Mouse (Mus musculus) liver, postnatal 0 days (tissue): ENCODE data around the gene Phyhd1. TPM values are rescaled to one million over a fixed set of nuclear protein-coding genes. Genes with fewer than 3 reads are reported as not detected.
A peak's percentile ranks its signal among the peaks of the same experiment; 100 is the strongest.

Source experiments
- ATAC-seq: fragments of 200-750 bp; cut with Nextera tagmentation; 2 replicates; pipeline ENCODE4 v1.8.0; 2017; ENCODE audit warnings: mild to moderate bottlenecking, moderate library complexity
- DNase-seq: peaks from one replicate; pipeline ENCODE4 v3.0.0-alpha.2; 2016
- H3K27ac ChIP-seq: fragments of 300-500 bp; sonication (generic); 2 replicates; pipeline ENCODE4 v1.5.1; 2014; ENCODE audit warnings: antibody characterized with exemption, moderate library complexity, mild to moderate bottlenecking, low read depth
- H3K27me3 ChIP-seq: fragments of 300-500 bp; sonication (generic); 2 replicates; pipeline ENCODE4 v1.6.1; 2014; ENCODE audit warnings: low read length, control low read depth, mixed read lengths; ENCODE audit not compliant: insufficient read depth
- H3K36me3 ChIP-seq: fragments of 300-500 bp; sonication (generic); replicated peaks from 2 replicates; pipeline ENCODE4 v1.6.1; 2014; ENCODE audit warnings: mild to moderate bottlenecking, control low read depth, low read length, moderate library complexity, mixed read lengths; ENCODE audit not compliant: insufficient read depth
- H3K4me1 ChIP-seq: fragments of 300-500 bp; sonication (generic); 2 replicates; pipeline ENCODE4 v1.6.1; 2014; ENCODE audit warnings: antibody characterized with exemption, mild to moderate bottlenecking, control low read depth; ENCODE audit not compliant: insufficient read depth
- H3K4me2 ChIP-seq: fragments of 300-500 bp; sonication (generic); 2 replicates; pipeline ENCODE4 v1.6.1; 2014; ENCODE audit warnings: low read depth, mild to moderate bottlenecking, low read length, moderate library complexity, mixed read lengths
- H3K4me3 ChIP-seq: fragments of 300-500 bp; sonication (generic); 2 replicates; pipeline ENCODE4 v1.5.1; 2014; ENCODE audit warnings: low read depth, low read length
- H3K9ac ChIP-seq: fragments of 300-500 bp; sonication (generic); replicated peaks from 2 replicates; pipeline ENCODE4 v1.6.1; 2014; ENCODE audit warnings: mild to moderate bottlenecking, moderate library complexity
- H3K9me3 ChIP-seq: fragments of 300-500 bp; sonication (generic); 2 replicates; pipeline ENCODE4 v1.6.1; 2016; ENCODE audit warnings: mild to moderate bottlenecking, control low read depth, low read length, mixed read lengths
- CTCF ChIP-seq: sonication (generic); IDR thresholded peaks from 2 replicates; pipeline ENCODE4 v1.5.1; 2016; ENCODE audit warnings: antibody characterized with exemption, low read depth
- EP300 ChIP-seq: IDR thresholded peaks from 2 replicates; pipeline ENCODE4 v1.6.1; 2016; ENCODE audit warnings: antibody characterized with exemption, low read depth, mild to moderate bottlenecking
- WGBS: fragments of 180-500 bp; shearing (Covaris S2); extraction: QIAGEN DNeasy Blood & Tissue Kit; methylation state at CpG from one replicate; pipeline ENCODE4 v1.1.7; 2014; ENCODE audit not compliant: insufficient replicate concordance; 5-methylcytosine and 5-hydroxymethylcytosine counted together
- polyA plus RNA-seq: library from polyadenylated mRNA; unstranded; fragments of >200 nt; fragmentation: Nextera tagmentation; extraction: Ambion mirVana; gene quantifications from 2 replicates; pipeline ENCODE4 v1.2.1, GENCODE M21; 2015

The Phyhd1 gene
- polyA plus RNA-seq, 1 experiment from 2014 or later = 23.2 TPM

GRCm38 (mm10) chr2:30280743-30281142, 14.7 kb downstream of the Phyhd1 start, which contains the start of gene Gm28038:
Gene Gm28038 (plus strand): TSS chr2:30281043.
- Histone ChIP-seq H3K4me1 (peaks cover 12% of the 10 kb centered on the region), H3K4me2 (no peak within 1 kb of the TSS), H3K27ac (no peak within 1 kb of the TSS), H3K27me3 (no peaks in the 10 kb centered on the region), H3K9ac (no peak within 1 kb of the TSS), H3K4me3 (no peak within 1 kb of the TSS), H3K36me3 (no peaks in the 10 kb centered on the region), H3K9me3 (no peaks in the 10 kb centered on the region)
- WGBS = 87% methylated on average over 11 of the region's 11 CpGs
- no peak for TF ChIP-seq EP300
- TF ChIP-seq CTCF = no peak
- DNase-seq = no peak
- ATAC-seq = no peak

- ATAC-seq = no peak
- Histone ChIP-seq H3K27me3 (no peaks in the 10 kb centered on the region), H3K9me3 (no peaks in the 10 kb centered on the region), H3K4me3 (no peak overlapping the region), H3K9ac (no peak overlapping the region), H3K27ac (no peak overlapping the region), H3K4me1 (peaks cover 12% of the 10 kb centered on the region), H3K4me2 (no peak overlapping the region), H3K36me3 (no peaks in the 10 kb centered on the region)
- DNase-seq = no peak
- 71% methylated on average over 3 of the region's 3 CpGs for WGBS
- TF ChIP-seq CTCF (no peak), EP300 (no peak)
These were observed 15.6 kb downstream of the Phyhd1 start for GRCm38 (mm10) chr2:30281651-30282050.

- TF ChIP-seq CTCF = no peak
- no peak for TF ChIP-seq EP300
- DNase-seq = no peak
- Histone ChIP-seq H3K27me3 (no peaks in the 10 kb centered on the region), H3K4me1 (peaks cover 23% of the 10 kb centered on the region), H3K9ac (no peak overlapping the region), H3K9me3 (no peaks in the 10 kb centered on the region), H3K27ac (no peak overlapping the region), H3K4me2 (no peak overlapping the region), H3K36me3 (no peaks in the 10 kb centered on the region), H3K4me3 (no peak overlapping the region)
- 73% methylated on average over 2 of the region's 2 CpGs for WGBS
- ATAC-seq = no peak
These were observed 17.2 kb downstream of the Phyhd1 start for GRCm38 (mm10) chr2:30283193-30283592.

DNA sequence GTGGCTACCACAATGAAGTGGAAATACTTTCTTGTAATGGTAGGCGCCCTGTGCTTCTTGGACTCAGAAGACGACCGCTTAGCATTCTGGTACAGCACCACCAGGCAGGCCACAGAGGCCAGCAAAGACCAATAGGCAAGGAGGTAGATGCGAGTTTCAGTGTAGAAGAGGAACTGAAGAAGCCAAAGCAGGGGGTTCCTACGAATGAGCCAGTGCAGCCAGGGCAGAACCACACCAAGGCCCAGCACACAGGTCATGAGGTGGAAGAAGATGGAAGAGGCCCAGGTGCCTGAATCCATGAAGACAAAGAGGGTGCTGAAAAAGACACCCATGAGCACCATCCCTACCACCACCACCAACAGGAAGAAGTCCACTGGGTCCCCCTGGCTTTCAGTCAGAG, 19.0 kb downstream of the Phyhd1 start:
- H3K4me2 ChIP-seq = peak overlapping the region; percentile 96
- TF ChIP-seq EP300 (no peak), CTCF (0 out of 2 replicates have a peak, but pooled peaks have one; percentile 5)
- WGBS = 69% methylated on average over 5 of the region's 5 CpGs
- H3K4me1 ChIP-seq = peaks cover 23% of the 10 kb centered on the region
- no peaks in the 10 kb centered on the region for H3K27me3 ChIP-seq
- H3K9ac ChIP-seq = peak overlapping the region; percentile 82
- 0 out of 2 replicates have a peak overlapping the region, but pooled peaks have one; percentile 75 for H3K4me3 ChIP-seq
- H3K27ac ChIP-seq = no peak overlapping the region
- H3K36me3 ChIP-seq = no peaks in the 10 kb centered on the region; the same call in 1 of the 2 replicates
- no peak for DNase-seq
- no peak for ATAC-seq
- no peaks in the 10 kb centered on the region for H3K9me3 ChIP-seq

DNA sequence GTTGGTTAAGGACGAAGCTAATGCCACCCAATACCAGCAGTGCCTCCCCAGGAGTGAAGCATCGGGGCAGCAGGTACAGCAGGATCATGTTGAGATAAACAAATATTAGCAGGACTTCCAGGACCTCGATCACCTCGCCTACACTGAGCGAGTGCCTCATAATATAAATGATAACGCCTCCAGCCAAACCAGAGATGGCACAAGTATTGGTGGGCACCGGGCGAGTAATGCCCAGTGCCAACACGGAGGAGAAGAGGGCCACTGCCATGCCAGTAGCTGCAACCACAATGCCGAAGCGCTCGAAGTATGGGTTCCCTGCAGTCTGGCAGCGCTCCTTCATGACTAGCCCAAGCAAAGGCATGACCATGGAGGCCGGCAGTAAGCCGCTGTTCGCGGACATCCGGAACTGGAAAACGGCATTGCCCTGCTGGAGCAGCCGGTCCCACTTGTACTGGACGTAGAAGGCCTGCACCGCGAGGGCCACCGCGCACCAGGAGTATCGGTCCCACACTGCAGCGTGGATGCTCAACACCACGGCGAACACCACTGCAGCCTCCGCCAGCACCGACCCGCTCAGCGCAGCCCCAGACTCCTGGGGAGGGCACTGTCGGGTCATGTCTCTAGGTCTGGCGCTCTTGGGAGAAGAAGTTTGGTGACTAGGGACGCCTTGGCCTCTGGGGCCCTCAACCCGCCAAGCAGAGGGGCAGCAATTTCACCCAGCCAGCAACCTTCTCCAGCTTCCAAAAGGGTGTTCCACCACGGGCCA, 19.6 kb downstream of the Phyhd1 start:
- 10% methylated on average over 38 of the region's 38 CpGs for WGBS
- H3K27me3 ChIP-seq = no peaks in the 10 kb centered on the region
- no peaks in the 10 kb centered on the region; the same call in 1 of the 2 replicates for H3K36me3 ChIP-seq
- H3K4me3 ChIP-seq = peak overlapping the region; percentile 75
- H3K4me2 ChIP-seq = peak overlapping the region; percentile 96
- peak overlapping the region; percentile 56 for H3K27ac ChIP-seq
- ATAC-seq = peak; percentile 57
- H3K9me3 ChIP-seq = no peaks in the 10 kb centered on the region
- H3K9ac ChIP-seq = peak overlapping the region; percentile 82
- TF ChIP-seq EP300 = no peak
- 0 out of 2 replicates have a peak, but pooled peaks have one; percentile 0 for TF ChIP-seq CTCF
- peaks cover 23% of the 10 kb centered on the region for H3K4me1 ChIP-seq
- no peak for DNase-seq

GRCm38 (mm10) chr2:30286192-30287026, 20.4 kb downstream of the Phyhd1 start, which contains the start of the genes Dolk and Nup188:
Gene Dolk (minus strand): TSS chr2:30286334.
Gene Nup188 (plus strand): TSS chr2:30286397.
- peak within 1 kb of the TSS; percentile 56 for H3K27ac ChIP-seq
- peak within 1 kb of the TSS; percentile 82 for H3K9ac ChIP-seq
- no peaks in the 10 kb centered on the region for H3K9me3 ChIP-seq
- DNase-seq (peak; percentile 99), ATAC-seq (peak; percentile 93)
- H3K36me3 ChIP-seq = no peaks in the 10 kb centered on the region; the same call in 1 of the 2 replicates
- peak within 1 kb of the TSS; percentile 96 for H3K4me2 ChIP-seq
- H3K4me1 ChIP-seq = peaks cover 23% of the 10 kb centered on the region
- TF ChIP-seq EP300 (no peak), CTCF (no peak)
- H3K27me3 ChIP-seq = no peaks in the 10 kb centered on the region
- H3K4me3 ChIP-seq = peak within 1 kb of the TSS; percentile 75
- WGBS = under 1% methylated on average over 59 of the region's 68 CpGs
